Mouse (Mus musculus): ENCODE measurements around the gene Ddx19a.
"Not testable (repeated sequence)": the region's sequence is repeated elsewhere in the genome, so short reads cannot be mapped to it uniquely, and the experiment has no call there.

DNA sequence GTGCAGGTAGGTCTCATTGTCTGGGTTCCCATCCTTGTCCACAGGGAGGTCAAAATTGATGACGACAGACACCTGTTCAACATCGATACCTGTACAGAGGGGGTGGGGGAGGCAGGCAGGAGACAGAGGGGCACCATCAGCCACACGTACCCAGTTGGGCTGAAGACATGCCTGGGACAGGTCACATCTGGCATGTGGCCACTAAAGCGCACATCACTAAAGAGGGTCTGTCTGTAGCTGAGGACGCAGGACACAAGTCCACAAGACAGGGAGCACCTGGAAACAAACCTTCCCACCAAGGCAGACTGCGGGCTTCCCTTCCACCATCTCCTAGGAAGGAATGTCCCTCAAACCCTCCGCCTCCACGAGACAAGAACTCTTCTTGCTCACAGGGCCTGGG is 21.1 kb downstream of the Ddx19a start:
- not testable (repeated sequence) for TF ChIP-seq CTCF, POLR2A (IDR thresholded peaks at IDR 0.05; ENCODE audit: extremely low read depth, insufficient read depth, low read length)
